Mouse (Mus musculus): ENCODE data around the gene Phlpp1. TPM values are rescaled to one million over a fixed set of nuclear protein-coding genes. Genes with fewer than 3 reads are reported as not detected.

Phlpp1 gene
- polyA plus RNA-seq, 1 experiment: 7.6 TPM

- no peak overlapping the region for H3K4me3 ChIP-seq (ENCODE audit: insufficient read depth, low read length)
- peaks cover 20% of the 10 kb centered on the region for H3K4me1 ChIP-seq (ENCODE audit: control insufficient read depth, insufficient read depth, low read length)
- H3K27ac ChIP-seq (ENCODE audit: insufficient read depth, low read depth, low read length): peak overlapping the region; percentile 56
- TF ChIP-seq CTCF (IDR thresholded peaks at IDR 0.05; ENCODE audit: low read depth, low read length) (no peak), POLR2A (IDR thresholded peaks at IDR 0.05; ENCODE audit: borderline replicate concordance, low read depth, low read length) (no peak)
These were observed 60.4 kb downstream of the Phlpp1 start for GRCm38 (mm10) chr1:106231805-106232459.

DNA sequence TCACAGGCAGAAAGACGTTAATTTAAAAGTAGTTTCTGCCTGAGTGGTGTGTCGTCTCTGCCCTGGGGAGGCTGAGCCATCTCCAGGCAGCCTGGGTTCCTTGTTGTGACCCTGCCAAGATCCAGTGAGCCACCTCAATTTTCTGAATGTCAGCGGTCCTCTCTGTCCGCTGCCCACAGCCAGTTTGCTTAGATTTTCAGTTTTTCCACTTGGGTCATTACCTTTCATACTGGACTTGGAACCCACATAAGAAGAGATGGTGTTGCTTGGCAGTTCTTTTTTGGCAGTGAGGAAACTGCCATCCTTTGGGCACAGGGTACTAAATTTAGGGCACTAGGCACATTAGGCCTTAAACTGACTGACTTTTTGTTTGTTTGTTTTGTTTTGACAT, 60.9 kb downstream of the Phlpp1 start:
- Histone ChIP-seq H3K4me3 (ENCODE audit: insufficient read depth, low read length) (no peak overlapping the region), H3K27ac (ENCODE audit: insufficient read depth, low read depth, low read length) (peak overlapping the region; percentile 56), H3K4me1 (ENCODE audit: control insufficient read depth, insufficient read depth, low read length) (peaks cover 20% of the 10 kb centered on the region)
- no peak for TF ChIP-seq POLR2A (IDR thresholded peaks at IDR 0.05; ENCODE audit: borderline replicate concordance, low read depth, low read length)
- TF ChIP-seq CTCF (IDR thresholded peaks at IDR 0.05; ENCODE audit: low read depth, low read length): no peak

- TF ChIP-seq CTCF (IDR thresholded peaks at IDR 0.05; ENCODE audit: low read depth, low read length): no peak
- H3K27ac ChIP-seq (ENCODE audit: insufficient read depth, low read depth, low read length): no peak overlapping the region
- H3K4me1 ChIP-seq (ENCODE audit: control insufficient read depth, insufficient read depth, low read length): peaks cover 18% of the 10 kb centered on the region
- no peak overlapping the region for H3K4me3 ChIP-seq (ENCODE audit: insufficient read depth, low read length)
These were observed 65.4 kb downstream of the Phlpp1 start for GRCm38 (mm10) chr1:106236986-106237385.

DNA sequence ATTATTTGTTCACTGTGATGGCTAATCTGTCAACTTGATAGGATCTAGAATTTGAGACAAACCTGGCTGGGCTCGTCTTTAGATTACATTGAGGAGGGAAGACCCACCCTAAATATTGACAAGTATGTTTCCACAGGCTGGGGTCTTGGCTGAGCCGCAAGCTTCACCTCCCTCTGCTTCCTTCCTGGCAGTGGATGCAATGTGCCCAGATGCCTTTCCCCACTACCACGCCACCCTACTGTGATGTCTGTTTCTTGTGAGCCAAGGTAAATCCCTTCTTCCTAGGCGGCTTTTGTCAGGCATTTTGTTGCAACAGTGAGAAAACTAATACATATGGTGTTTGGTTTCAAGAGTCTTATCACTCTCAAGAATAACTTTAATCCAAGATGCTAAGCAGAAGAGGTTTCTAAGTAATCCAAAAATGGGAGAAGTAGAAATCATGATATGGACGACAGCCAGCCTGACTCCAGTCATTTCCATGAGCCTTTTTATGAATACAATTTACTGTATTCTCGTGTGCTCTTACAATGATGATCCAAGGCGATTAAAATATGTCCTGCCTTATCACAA, 68.6 kb downstream of the Phlpp1 start:
- Histone ChIP-seq H3K4me3 (ENCODE audit: insufficient read depth, low read length) (no peak overlapping the region), H3K27ac (ENCODE audit: insufficient read depth, low read depth, low read length) (no peak overlapping the region), H3K4me1 (ENCODE audit: control insufficient read depth, insufficient read depth, low read length) (peaks cover 16% of the 10 kb centered on the region)
- TF ChIP-seq POLR2A (IDR thresholded peaks at IDR 0.05; ENCODE audit: borderline replicate concordance, low read depth, low read length) (no peak), CTCF (IDR thresholded peaks at IDR 0.05; ENCODE audit: low read depth, low read length) (no peak)

DNA sequence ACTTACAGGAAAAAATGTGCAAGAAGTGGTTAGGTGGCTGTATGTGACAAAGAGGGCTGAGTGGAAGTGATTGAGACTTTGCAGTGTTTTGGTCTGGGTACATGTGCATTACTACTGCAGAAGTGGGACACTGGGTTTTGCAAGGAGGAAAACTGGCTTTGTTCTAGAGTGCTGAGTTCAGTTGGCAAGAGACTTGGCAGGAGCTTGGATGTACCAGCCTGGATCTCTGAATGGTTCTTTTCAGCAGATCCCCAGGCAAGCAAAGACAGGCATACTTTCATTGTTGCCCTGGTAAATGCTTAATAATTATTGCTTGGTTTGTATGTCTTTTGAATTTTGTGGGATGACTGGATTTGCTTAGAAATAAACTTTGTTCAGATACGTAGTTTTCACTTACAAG, 69.5 kb downstream of the Phlpp1 start:
- no peak overlapping the region for H3K4me3 ChIP-seq (ENCODE audit: insufficient read depth, low read length)
- peaks cover 16% of the 10 kb centered on the region for H3K4me1 ChIP-seq (ENCODE audit: control insufficient read depth, insufficient read depth, low read length)
- TF ChIP-seq CTCF (IDR thresholded peaks at IDR 0.05; ENCODE audit: low read depth, low read length) (no peak), POLR2A (IDR thresholded peaks at IDR 0.05; ENCODE audit: borderline replicate concordance, low read depth, low read length) (no peak)
- no peak overlapping the region for H3K27ac ChIP-seq (ENCODE audit: insufficient read depth, low read depth, low read length)

GRCm38 (mm10) chr1:106242129-106242528, 70.6 kb downstream of the Phlpp1 start:
- Histone ChIP-seq H3K4me3 (ENCODE audit: insufficient read depth, low read length) (no peak overlapping the region), H3K27ac (ENCODE audit: insufficient read depth, low read depth, low read length) (no peak overlapping the region), H3K4me1 (ENCODE audit: control insufficient read depth, insufficient read depth, low read length) (peaks cover 16% of the 10 kb centered on the region)
- no peak for TF ChIP-seq POLR2A (IDR thresholded peaks at IDR 0.05; ENCODE audit: borderline replicate concordance, low read depth, low read length)
- TF ChIP-seq CTCF (IDR thresholded peaks at IDR 0.05; ENCODE audit: low read depth, low read length): no peak

DNA sequence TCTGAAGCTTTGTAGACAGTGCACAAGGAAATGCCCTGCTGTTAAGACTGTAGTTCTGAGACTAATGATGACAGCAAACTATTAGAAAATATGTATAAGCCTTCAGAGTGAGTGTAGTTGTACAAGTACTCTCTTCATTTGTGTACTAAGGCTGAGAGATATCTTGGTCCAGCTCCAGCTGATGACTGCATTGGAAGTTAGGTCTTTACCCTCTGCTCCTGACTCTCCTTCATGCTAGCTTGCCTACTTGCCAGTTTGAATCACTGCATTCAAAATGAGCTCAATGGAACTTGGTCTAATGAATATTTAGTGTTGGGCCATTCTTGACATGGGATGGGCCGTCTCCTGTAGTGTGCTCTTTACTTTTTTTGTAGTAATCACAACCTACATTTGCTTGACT, 71.8 kb downstream of the Phlpp1 start:
- no peak for TF ChIP-seq CTCF (IDR thresholded peaks at IDR 0.05; ENCODE audit: low read depth, low read length)
- TF ChIP-seq POLR2A (IDR thresholded peaks at IDR 0.05; ENCODE audit: borderline replicate concordance, low read depth, low read length): no peak
- H3K27ac ChIP-seq (ENCODE audit: insufficient read depth, low read depth, low read length): no peak overlapping the region
- no peak overlapping the region for H3K4me3 ChIP-seq (ENCODE audit: insufficient read depth, low read length)

GRCm38 (mm10) chr1:106244245-106244644, 72.7 kb downstream of the Phlpp1 start:
- Histone ChIP-seq H3K4me3 (ENCODE audit: insufficient read depth, low read length) (no peak overlapping the region), H3K27ac (ENCODE audit: insufficient read depth, low read depth, low read length) (no peak overlapping the region), H3K4me1 (ENCODE audit: control insufficient read depth, insufficient read depth, low read length) (peaks cover 16% of the 10 kb centered on the region)
- TF ChIP-seq POLR2A (IDR thresholded peaks at IDR 0.05; ENCODE audit: borderline replicate concordance, low read depth, low read length): no peak
- no peak for TF ChIP-seq CTCF (IDR thresholded peaks at IDR 0.05; ENCODE audit: low read depth, low read length)

More for the DNA sequence above, 71.8 kb downstream of the Phlpp1 start:
- H3K4me1 ChIP-seq (ENCODE audit: control insufficient read depth, insufficient read depth, low read length): peaks cover 16% of the 10 kb centered on the region

GRCm38 (mm10) chr1:106254047-106254446, 82.5 kb downstream of the Phlpp1 start:
- no peak overlapping the region for H3K4me3 ChIP-seq (ENCODE audit: insufficient read depth, low read length)
- H3K27ac ChIP-seq (ENCODE audit: insufficient read depth, low read depth, low read length): no peak overlapping the region
- no peaks in the 10 kb centered on the region for H3K4me1 ChIP-seq (ENCODE audit: control insufficient read depth, insufficient read depth, low read length)
- TF ChIP-seq CTCF (IDR thresholded peaks at IDR 0.05; ENCODE audit: low read depth, low read length): no peak
- no peak for TF ChIP-seq POLR2A (IDR thresholded peaks at IDR 0.05; ENCODE audit: borderline replicate concordance, low read depth, low read length)

- Histone ChIP-seq H3K27ac (ENCODE audit: insufficient read depth, low read depth, low read length) (no peak overlapping the region), H3K4me1 (ENCODE audit: control insufficient read depth, insufficient read depth, low read length) (no peaks in the 10 kb centered on the region), H3K4me3 (ENCODE audit: insufficient read depth, low read length) (no peak overlapping the region)
- TF ChIP-seq CTCF (IDR thresholded peaks at IDR 0.05; ENCODE audit: low read depth, low read length) (no peak), POLR2A (IDR thresholded peaks at IDR 0.05; ENCODE audit: borderline replicate concordance, low read depth, low read length) (no peak)
These were observed 85.6 kb downstream of the Phlpp1 start for GRCm38 (mm10) chr1:106257176-106257575.

Measured in bone marrow macrophage, adult 2 months (primary cell).